Mouse (Mus musculus) common myeloid progenitor, adult 5-6 weeks (primary cell): ENCODE measurements around the gene Tuba8. TPM values are rescaled to one million over a fixed set of nuclear protein-coding genes. Genes with fewer than 3 reads are reported as not detected.

ENCODE experiments used
- ATAC-seq: replicated peaks from 2 replicates; pipeline ENCODE4 v1.8.0; 2016; ENCODE audit warnings: low read depth, mild to moderate bottlenecking, moderate TSS enrichment, inconsistent platforms; ENCODE audit not compliant: poor library complexity, severe bottlenecking
- total RNA-seq: library from RNA; stranded (forward); fragments of 200-1000, 187-1606 nt; gene quantifications from 2 replicates; pipeline ENCODE4 v1.2.3, GENCODE M21; 2017

The Tuba8 gene
- total RNA-seq, 1 experiment from 2014 or later: 40.7 TPM

DNA sequence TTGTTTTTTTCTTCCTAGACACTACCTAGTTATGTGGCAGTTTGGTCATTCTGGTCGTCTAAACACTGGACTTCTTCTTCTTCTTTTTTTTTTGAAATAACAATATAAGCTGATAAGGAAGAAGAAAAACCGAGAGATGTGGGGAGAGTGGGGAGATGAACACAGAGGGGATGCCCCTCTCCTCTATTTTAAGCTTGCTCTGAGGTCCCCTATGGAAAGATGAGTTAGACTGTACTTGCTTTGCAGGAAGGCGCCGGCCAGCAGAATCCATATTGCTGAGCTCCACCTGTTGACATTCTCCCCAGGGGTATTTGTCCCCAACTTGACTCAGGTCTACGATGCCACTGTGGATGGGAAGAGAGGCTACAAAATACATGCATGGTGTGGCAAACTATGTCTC lies 13.6 kb downstream of the Tuba8 start:
- no peak for ATAC-seq

- 0 out of 2 replicates have a peak, but pooled peaks have one; percentile 5 for ATAC-seq
Measured at GRCm38 (mm10) chr6:121224993-121225392, 14.5 kb downstream of the Tuba8 start.

- ATAC-seq: peak; percentile 58
Measured at GRCm38 (mm10) chr6:121226043-121226442, 15.5 kb downstream of the Tuba8 start.

- ATAC-seq: peak; percentile 62
Measured at GRCm38 (mm10) chr6:121226744-121227143, 16.2 kb downstream of the Tuba8 start.

GRCm38 (mm10) chr6:121228421-121228820 lies 17.9 kb downstream of the Tuba8 start:
- ATAC-seq: no peak

DNA sequence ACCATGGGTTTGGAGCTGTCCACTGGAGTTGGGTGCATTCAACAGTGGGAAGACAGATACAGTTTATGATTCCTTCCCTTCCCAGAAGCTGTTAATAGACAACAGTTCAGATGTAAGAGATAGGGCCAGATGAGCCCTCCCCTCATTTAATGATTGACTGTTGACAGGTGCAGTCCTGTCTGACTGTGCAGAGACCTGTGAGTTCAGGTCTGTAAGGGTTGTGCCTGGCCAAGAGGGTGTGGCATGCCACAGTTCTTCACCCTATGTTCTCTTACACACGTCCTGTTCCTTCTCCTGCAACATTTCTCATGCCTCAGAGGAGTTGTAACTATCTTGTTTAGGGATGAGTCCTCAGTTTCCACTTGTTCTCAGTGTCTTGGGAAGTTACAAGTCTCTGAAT lies 22.2 kb downstream of the Tuba8 start:
- no peak for ATAC-seq

GRCm38 (mm10) chr6:121236386-121236785 lies 25.9 kb downstream of the Tuba8 start:
- no peak for ATAC-seq

DNA sequence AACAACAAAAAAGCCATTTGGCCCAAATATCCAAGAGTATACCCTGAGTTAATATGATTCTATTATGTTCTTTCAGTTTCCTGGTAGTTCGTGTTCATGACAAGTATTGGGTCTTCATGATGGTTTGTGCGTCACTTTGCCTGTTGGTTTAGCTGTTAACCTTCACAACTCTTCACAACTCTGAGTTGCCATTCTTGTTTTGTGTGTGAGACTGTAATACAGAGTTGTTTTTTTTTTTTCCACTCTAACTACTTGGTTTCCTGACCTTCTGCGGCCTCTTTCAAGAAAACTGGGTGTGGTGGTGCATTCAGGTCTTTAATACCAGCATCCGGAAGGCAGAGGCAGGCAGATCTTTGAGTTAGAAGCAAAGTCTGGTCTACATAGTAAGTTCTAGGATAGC lies 27.7 kb downstream of the Tuba8 start:
- ATAC-seq: no peak

- ATAC-seq: no peak
Measured at GRCm38 (mm10) chr6:121241780-121242179, 31.3 kb downstream of the Tuba8 start.

GRCm38 (mm10) chr6:121243161-121243560 lies 32.7 kb downstream of the Tuba8 start:
- ATAC-seq: no peak

DNA sequence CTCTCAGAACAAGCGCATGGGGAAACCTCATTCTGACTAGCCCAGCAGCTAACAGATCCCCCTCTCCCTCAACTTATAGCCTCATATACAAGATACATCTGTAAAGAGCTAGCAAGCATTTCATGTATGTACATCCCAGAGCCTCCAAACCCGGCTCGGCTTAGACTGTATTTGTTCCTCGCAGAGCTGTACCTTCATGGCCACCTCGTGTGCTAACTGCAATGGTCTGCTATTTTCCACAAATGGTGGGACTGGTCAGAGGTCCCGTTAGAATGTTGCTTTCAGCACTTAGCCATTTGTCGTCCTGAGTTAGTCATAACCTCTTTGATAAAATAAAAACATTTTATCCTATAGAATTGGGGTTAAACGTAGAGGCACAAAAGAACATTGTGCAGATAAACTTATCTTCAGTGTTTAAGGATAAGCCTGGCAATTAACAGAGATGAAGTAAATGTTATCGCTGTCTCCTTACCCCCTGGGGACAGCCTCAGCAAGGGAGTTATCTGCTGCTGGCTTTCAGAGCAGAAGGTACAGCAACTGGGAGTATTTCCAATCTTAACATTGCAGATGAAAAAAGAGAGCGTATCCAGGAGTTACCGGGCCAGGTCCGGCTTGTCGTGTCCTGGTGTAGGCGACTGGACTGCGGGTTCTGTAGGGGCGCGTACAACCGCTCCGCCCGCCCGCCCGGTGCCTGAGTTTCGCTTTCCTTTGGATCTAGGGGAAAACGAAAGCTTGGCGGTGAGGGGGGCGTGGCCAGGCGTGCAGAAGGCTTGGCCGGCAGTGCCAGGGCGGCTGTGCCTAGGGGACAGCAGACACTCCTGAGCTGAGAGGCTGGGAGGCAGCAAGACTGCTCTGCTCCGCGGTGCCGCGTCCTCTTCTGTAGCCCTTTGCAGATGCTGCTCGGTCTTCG lies 34.9 kb downstream of the Tuba8 start, which contains the start of gene Usp18:
Usp18 (plus strand) TSS at position 780 of the 910 bp plus-strand sequence.
- ATAC-seq: peak; percentile 94

GRCm38 (mm10) chr6:121246037-121246361 lies 35.5 kb downstream of the Tuba8 start:
- no peak for ATAC-seq

DNA sequence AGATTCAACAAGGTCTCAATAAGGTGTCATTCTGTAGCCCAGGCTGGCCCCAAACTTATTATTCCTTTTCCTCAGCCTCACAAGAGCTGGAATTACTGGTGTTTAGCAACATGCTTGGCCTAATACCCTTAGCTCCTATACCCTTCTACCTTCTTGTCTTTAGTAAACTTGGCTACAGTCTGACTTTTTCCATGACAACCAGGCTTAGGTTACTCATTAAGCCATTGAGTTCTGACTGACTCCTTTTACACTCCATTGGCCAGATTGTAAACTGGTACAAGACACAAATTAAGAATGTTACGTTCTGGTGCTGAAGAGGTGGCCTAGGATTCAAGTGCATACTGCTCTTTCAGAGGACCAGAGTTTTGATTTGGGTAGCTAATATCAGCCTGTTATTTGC lies 39.9 kb downstream of the Tuba8 start:
- no peak for ATAC-seq

GRCm38 (mm10) chr6:121251256-121251655 lies 40.8 kb downstream of the Tuba8 start:
- peak; percentile 57 for ATAC-seq

- peak; percentile 79 for ATAC-seq
Measured at GRCm38 (mm10) chr6:121260548-121260947, 50.1 kb downstream of the Tuba8 start.

- ATAC-seq: peak; percentile 60
Measured at GRCm38 (mm10) chr6:121261233-121261632, 50.7 kb downstream of the Tuba8 start.

GRCm38 (mm10) chr6:121262004-121262403 lies 51.5 kb downstream of the Tuba8 start:
- no peak for ATAC-seq

GRCm38 (mm10) chr6:121262496-121262895 lies 52.0 kb downstream of the Tuba8 start:
- no peak for ATAC-seq

- no peak for ATAC-seq
Measured at GRCm38 (mm10) chr6:121270156-121270555, 59.7 kb downstream of the Tuba8 start.

GRCm38 (mm10) chr6:121271707-121272074 lies 61.2 kb downstream of the Tuba8 start:
- no peak for ATAC-seq

- ATAC-seq: peak; percentile 89
Measured at GRCm38 (mm10) chr6:121272075-121272800, 61.7 kb downstream of the Tuba8 start.
